Mouse (Mus musculus) olfactory bulb, adult 2 months (tissue): ENCODE data around the gene Rora. TPM values are rescaled to one million over a fixed set of nuclear protein-coding genes. Genes with fewer than 3 reads are reported as not detected.

Experiments used
- H3K27ac ChIP-seq: fragments of 200-500 bp; 2 replicates; pipeline ENCODE4 v1.5.1; 2012; ENCODE audit warnings: low read depth, low read length; ENCODE audit not compliant: insufficient read depth
- H3K4me1 ChIP-seq: fragments of 200-500 bp; 2 replicates; pipeline ENCODE4 v1.6.1; 2012; ENCODE audit warnings: low read length; ENCODE audit not compliant: control insufficient read depth, insufficient read depth
- H3K4me3 ChIP-seq: fragments of 200-500 bp; 2 replicates; pipeline ENCODE4 v1.5.1; 2012; ENCODE audit warnings: mild to moderate bottlenecking, low read depth, low read length, moderate library complexity; ENCODE audit not compliant: insufficient read depth
- CTCF ChIP-seq: fragments of 200-500 bp; IDR thresholded peaks from 2 replicates; pipeline ENCODE4 v1.5.1; 2012; ENCODE audit warnings: low read depth, mild to moderate bottlenecking, low read length, moderate library complexity; ENCODE audit not compliant: insufficient read depth
- POLR2A ChIP-seq: fragments of 200-500 bp; IDR thresholded peaks from 2 replicates; pipeline ENCODE4 v1.6.1; 2012; ENCODE audit warnings: mild to moderate bottlenecking, low read depth, low read length, moderate library complexity; ENCODE audit not compliant: insufficient read depth
- WGBS: fragments of 180-500 bp; shearing (Covaris S2); methylation state at CpG from one replicate; pipeline ENCODE4 v1.1.7; 2018; 5-methylcytosine and 5-hydroxymethylcytosine counted together
- polyA plus RNA-seq: library from polyadenylated mRNA; stranded (reverse); fragments of >200 nt; gene quantifications from 2 replicates; pipeline ENCODE4 v1.2.4, GENCODE M21; 2012; ENCODE audit warnings: low replicate concordance; ENCODE audit not compliant: missing spikeins, insufficient read depth, insufficient read length

Gene Rora
- polyA plus RNA-seq, 1 experiment, result not detected

GRCm38 (mm10) chr9:68765595-68765994 is 112.0 kb downstream of the Rora start:
- Histone ChIP-seq H3K4me1 (peaks cover 2% of the 10 kb centered on the region; the same call in 1 of the 2 replicates), H3K27ac (no peak overlapping the region), H3K4me3 (no peak overlapping the region)
- 74% methylated on average over 1 of the region's 1 CpGs for WGBS
- TF ChIP-seq CTCF (no peak), POLR2A (no peak)

- no peak overlapping the region for H3K4me3 ChIP-seq
- no peak for TF ChIP-seq CTCF
- TF ChIP-seq POLR2A, result no peak
- no peak overlapping the region for H3K27ac ChIP-seq
- no peaks in the 10 kb centered on the region for H3K4me1 ChIP-seq
- 75% methylated on average over 1 of the region's 1 CpGs for WGBS
Observed at GRCm38 (mm10) chr9:68769638-68770037, 116.1 kb downstream of the Rora start.

GRCm38 (mm10) chr9:68771383-68771782 is 117.8 kb downstream of the Rora start:
- 88% methylated on average over 3 of the region's 3 CpGs for WGBS
- Histone ChIP-seq H3K4me1 (no peaks in the 10 kb centered on the region), H3K4me3 (no peak overlapping the region), H3K27ac (no peak overlapping the region)
- TF ChIP-seq POLR2A, result no peak
- no peak for TF ChIP-seq CTCF

- H3K27ac ChIP-seq, result no peak overlapping the region
- no peaks in the 10 kb centered on the region for H3K4me1 ChIP-seq
- 95% methylated on average over 3 of the region's 3 CpGs for WGBS
- no peak overlapping the region for H3K4me3 ChIP-seq
- TF ChIP-seq CTCF (no peak), POLR2A (no peak)
Observed at GRCm38 (mm10) chr9:68773770-68774169, 120.2 kb downstream of the Rora start.

GRCm38 (mm10) chr9:68782011-68782410 is 128.4 kb downstream of the Rora start:
- H3K4me3 ChIP-seq, result no peak overlapping the region
- H3K4me1 ChIP-seq, result peaks cover 18% of the 10 kb centered on the region
- H3K27ac ChIP-seq, result no peak overlapping the region
- no peak for TF ChIP-seq CTCF
- TF ChIP-seq POLR2A, result no peak
- 75% methylated on average over 8 of the region's 8 CpGs for WGBS

- Histone ChIP-seq H3K4me1 (peaks cover 18% of the 10 kb centered on the region), H3K4me3 (no peak overlapping the region), H3K27ac (no peak overlapping the region)
- no peak for TF ChIP-seq CTCF
- TF ChIP-seq POLR2A, result no peak
- WGBS, result 56% methylated on average over 5 of the region's 5 CpGs
Observed at GRCm38 (mm10) chr9:68782604-68783003, 129.0 kb downstream of the Rora start.

GRCm38 (mm10) chr9:68783246-68783645 is 129.7 kb downstream of the Rora start:
- TF ChIP-seq POLR2A (no peak), CTCF (no peak)
- Histone ChIP-seq H3K4me3 (no peak overlapping the region), H3K4me1 (peaks cover 18% of the 10 kb centered on the region), H3K27ac (no peak overlapping the region)
- 88% methylated on average over 5 of the region's 5 CpGs for WGBS

GRCm38 (mm10) chr9:68786614-68787293 is 133.2 kb downstream of the Rora start:
- Histone ChIP-seq H3K4me1 (peaks cover 16% of the 10 kb centered on the region), H3K27ac (no peak overlapping the region), H3K4me3 (no peak overlapping the region)
- TF ChIP-seq POLR2A (no peak), CTCF (no peak)
- 91% methylated on average over 8 of the region's 8 CpGs for WGBS

- TF ChIP-seq CTCF, result no peak
- no peak for TF ChIP-seq POLR2A
- no peak overlapping the region for H3K4me3 ChIP-seq
- H3K27ac ChIP-seq, result no peak overlapping the region
- WGBS, result 83% methylated on average over 2 of the region's 2 CpGs
- H3K4me1 ChIP-seq, result peaks cover 12% of the 10 kb centered on the region
Observed at GRCm38 (mm10) chr9:68787665-68788064, 134.1 kb downstream of the Rora start.
